Mouse (Mus musculus) left cerebral cortex, postnatal 25 days (tissue): ENCODE results near the gene Clcn2. TPM values are rescaled to one million over a fixed set of nuclear protein-coding genes. Genes with fewer than 3 reads are reported as not detected.

Experiments used
- DNase-seq, 2 experiments: peaks; one replicate each; pipeline ENCODE4 v3.0.0; 2022; ENCODE audit warnings: low spot score in 2 of 2, mixed read lengths in 1 of 2
- intact Hi-C: fragments of 180-260 bp; cut with DNase I; formaldehyde crosslinking; loops from one replicate; pipeline ENCODE4 v1.15.1; 2025
- total RNA-seq, 2 experiments: library from RNA; stranded (reverse); gene quantifications; 2 replicates each; pipeline ENCODE4 v1.2.3; 2021

The Clcn2 gene
- total RNA-seq, 2 experiments from 2014 or later, result 58.7 to 60.9 TPM

DNA sequence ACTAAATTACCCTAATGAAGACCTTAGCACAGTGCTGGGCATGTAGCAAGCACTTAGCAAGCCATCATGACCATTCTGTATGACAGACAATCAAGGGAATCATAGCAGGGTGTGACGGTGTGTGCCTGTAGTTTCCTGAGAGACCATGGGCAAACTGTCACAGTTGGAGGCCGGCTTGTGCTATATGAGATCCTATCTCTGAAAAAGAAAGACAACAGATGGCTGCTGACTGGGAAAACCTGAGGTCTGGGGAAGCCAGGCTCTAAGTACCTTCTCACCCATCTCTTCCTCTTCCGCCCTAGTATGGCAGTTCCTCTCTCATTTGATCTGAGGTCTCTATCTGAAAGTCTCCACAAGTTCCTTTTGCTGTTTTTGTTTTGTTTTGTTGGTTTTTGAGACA lies 11.8 kb downstream of the Clcn2 start:
- intact Hi-C loops, result no loop called here

GRCm38 (mm10) chr16:20703699-20704400 lies 13.7 kb downstream of the Clcn2 start:
- intact Hi-C loops, result no loop called here

More for the DNA sequence above, 11.8 kb downstream of the Clcn2 start:
- no peak for DNase-seq

GRCm38 (mm10) chr16:20703071-20703470 lies 14.5 kb downstream of the Clcn2 start:
- DNase-seq, result no peak
- intact Hi-C loops, result no loop called here

More at GRCm38 (mm10) chr16:20703699-20704400, 13.7 kb downstream of the Clcn2 start:
- no peak for DNase-seq

DNA sequence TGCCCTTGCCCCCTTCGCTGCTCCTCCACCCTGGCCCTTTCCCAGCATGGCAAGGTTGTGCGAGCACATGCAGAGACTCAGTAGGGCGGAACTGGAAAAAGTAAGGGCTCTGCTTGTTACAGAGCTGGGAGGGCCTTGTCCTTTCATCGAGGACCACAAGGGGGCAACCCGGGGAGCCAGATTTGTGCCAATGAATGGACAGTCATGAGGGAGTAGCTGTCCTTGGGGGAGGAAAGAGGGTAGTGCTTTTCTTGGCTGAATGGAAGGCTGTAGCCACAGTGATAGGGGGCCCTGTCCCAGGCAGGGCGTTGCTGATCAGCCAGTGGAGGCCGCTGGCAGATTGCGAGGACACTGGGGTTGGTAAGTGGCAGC lies 15.0 kb downstream of the Clcn2 start:
- peak in 1 of 2 experiments; percentile 79 for DNase-seq
- intact Hi-C loops, result no loop called here

- intact Hi-C loops, result no loop called here
Observed at GRCm38 (mm10) chr16:20701729-20702521, 15.6 kb downstream of the Clcn2 start.

GRCm38 (mm10) chr16:20701316-20701715 lies 16.2 kb downstream of the Clcn2 start:
- intact Hi-C loops, result no loop called here
- no peak for DNase-seq

More at GRCm38 (mm10) chr16:20701729-20702521, 15.6 kb downstream of the Clcn2 start:
- DNase-seq, result no peak

- no peak for DNase-seq
- intact Hi-C loops, result no loop called here
Observed at GRCm38 (mm10) chr16:20700036-20700435, 17.5 kb downstream of the Clcn2 start.

DNA sequence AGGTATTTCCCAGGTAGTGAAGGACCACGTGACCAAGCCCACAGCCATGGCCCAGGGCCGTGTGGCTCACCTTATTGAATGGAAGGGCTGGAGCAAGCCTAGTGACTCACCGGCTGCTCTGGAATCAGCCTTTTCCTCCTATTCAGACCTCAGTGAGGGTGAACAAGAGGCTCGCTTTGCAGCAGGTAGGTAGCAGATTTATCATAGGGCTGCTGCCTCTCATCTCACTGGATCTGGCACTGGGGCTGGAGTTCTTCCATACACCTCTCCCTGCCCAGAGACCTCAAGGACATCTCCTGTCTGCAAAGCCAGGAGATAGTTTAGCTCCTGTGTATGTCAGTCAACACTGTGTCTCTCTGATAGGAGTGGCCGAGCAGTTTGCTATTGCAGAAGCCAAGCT lies 18.3 kb downstream of the Clcn2 start:
- no peak for DNase-seq

GRCm38 (mm10) chr16:20695622-20696323 lies 21.8 kb downstream of the Clcn2 start:
- DNase-seq, result peak; percentile 99
- intact Hi-C loops, result loop anchor here (1.0 to 5.0 kb wide), 4 partner anchors 21 to 487 kb away; partner anchors contain the start of genes Clcn2 and Polr2h

More for the DNA sequence above, 18.3 kb downstream of the Clcn2 start:
- intact Hi-C loops, result loop anchor here (5.0 kb wide), 1 partner anchor 483 kb away; no protein-coding TSS in a partner anchor

GRCm38 (mm10) chr16:20694781-20695180 lies 22.8 kb downstream of the Clcn2 start:
- intact Hi-C loops, result loop anchor here (1.0 to 5.0 kb wide), 4 partner anchors 22 to 488 kb away; partner anchors contain the start of genes Clcn2 and Polr2h
- peak; percentile 73 to 96 for DNase-seq

DNA sequence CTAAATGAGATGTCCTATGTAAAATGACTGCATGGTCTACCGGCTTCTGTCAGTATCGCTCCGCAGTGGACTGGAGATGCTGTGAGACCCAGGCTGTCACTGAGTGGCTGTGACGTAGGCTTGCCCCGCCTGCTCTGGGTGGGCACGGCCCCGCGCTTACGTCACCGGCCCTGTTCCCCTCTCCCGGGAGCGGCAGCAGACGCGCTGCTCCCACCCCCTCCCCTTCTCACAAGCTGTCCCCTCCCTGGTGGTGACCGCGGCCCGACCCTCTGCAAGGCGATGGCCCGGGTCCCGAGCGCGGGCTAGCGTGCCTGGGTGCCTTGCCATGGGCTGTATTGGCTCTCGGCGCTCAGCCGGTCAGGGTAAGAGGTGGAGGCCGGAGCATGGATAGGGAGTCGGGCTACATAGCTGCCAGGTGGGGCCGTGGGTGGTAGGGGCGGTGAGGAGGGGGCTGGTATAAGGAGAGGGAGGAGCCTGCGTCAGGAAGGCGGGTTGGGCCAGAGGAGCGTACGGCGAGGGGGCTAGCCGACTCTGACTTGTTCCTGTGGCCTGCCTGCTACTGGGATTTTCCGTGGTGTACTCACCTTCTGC lies 24.3 kb downstream of the Clcn2 start, which contains the start of gene Fam131a:
TSS of gene Fam131a (plus strand) at position 131 of the 591 bp plus-strand sequence.
- peak; percentile 95 to 98 for DNase-seq
- intact Hi-C loops, result loop anchor here (2.0 kb wide), 1 partner anchor 14 kb away; no protein-coding TSS in a partner anchor

DNA sequence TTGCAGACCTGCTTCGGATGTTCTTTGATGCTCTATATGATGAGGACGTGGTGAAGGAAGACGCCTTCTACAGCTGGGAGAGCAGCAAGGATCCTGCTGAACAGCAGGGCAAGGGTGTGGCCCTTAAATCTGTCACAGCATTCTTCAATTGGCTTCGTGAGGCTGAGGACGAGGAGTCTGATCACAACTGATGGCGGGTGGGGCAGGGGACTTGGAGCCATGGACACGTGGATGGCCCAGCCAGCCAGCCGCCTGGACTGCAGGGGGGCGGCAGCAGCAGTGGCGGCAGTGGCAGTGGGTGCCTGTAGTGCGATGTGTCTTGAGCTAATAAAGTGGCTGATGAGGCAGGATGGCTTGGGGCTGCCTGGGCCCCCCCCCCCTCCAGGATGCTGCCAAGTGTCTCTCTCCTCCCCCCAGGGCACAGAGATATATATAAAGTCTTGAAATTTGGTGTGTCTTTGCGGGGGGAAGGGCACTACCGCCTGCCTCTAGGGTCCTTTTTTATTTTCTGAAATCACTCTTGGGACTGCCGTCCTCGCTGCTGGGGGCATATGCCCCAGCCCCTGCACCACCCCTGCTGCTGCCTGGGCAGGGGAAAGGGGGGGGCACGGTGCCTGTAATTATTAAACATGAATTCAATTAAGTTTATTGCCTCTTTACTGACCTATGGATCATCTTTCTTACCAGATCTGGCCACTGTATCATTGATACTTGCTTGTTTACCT lies 25.1 kb downstream of the Clcn2 start:
- no peak for DNase-seq
- intact Hi-C loops, result loop anchor here (2.0 kb wide), 1 partner anchor 14 kb away; no protein-coding TSS in a partner anchor

GRCm38 (mm10) chr16:20691617-20692016 lies 25.9 kb downstream of the Clcn2 start:
- intact Hi-C loops, result loop anchor here (2.0 kb wide), 1 partner anchor 13 kb away; no protein-coding TSS in a partner anchor
- no peak for DNase-seq

GRCm38 (mm10) chr16:20690774-20691173 lies 26.8 kb downstream of the Clcn2 start:
- intact Hi-C loops, result no loop called here
- no peak for DNase-seq

- DNase-seq, result peak; percentile 64 to 84
- intact Hi-C loops, result loop anchor here (2.0 kb wide), 1 partner anchor 15 kb away; the partner anchor contains the start of gene Fam131a
Observed at GRCm38 (mm10) chr16:20677974-20678675, 39.4 kb downstream of the Clcn2 start.

- intact Hi-C loops, result no loop called here
- no peak for DNase-seq
Observed at GRCm38 (mm10) chr16:20677380-20677779, 40.2 kb downstream of the Clcn2 start.

DNA sequence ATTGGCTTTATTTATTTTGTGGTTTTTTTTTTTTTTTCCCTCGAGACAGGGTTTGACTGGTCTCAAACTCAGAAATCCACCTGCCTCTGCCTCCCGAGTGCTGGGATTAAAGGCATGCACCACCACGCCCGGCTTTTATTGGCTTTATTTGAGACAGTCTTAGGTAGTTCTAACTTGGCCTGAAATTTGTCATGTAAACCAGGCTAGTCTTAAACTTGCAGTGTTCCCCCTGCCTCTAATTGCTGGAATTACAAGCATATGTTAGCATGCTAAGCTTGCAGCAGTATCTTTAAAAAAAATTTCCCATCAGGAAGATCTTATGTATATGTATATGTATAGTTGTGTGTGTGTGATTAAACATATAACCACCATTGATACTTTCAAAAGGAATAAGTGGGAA lies 40.8 kb downstream of the Clcn2 start:
- DNase-seq, result no peak
- intact Hi-C loops, result no loop called here

DNA sequence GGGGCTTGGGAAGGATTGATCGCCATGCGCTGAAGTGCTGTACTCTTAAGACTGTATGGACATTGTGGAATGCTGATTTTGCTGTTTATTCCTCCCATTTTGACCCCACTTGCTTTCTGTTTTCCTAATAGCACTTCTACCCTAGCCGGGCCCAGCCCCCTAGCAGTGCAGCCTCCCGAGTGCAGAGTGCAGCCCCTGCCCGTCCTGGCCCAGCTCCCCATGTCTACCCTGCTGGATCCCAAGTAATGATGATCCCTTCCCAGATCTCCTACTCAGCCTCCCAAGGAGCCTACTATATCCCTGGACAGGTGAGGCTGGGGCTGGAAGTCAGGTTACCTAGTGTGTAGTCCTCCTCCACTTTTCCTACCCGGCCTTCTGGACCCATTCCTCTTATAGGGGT lies 42.3 kb downstream of the Clcn2 start:
- intact Hi-C loops, result no loop called here
- no peak for DNase-seq
